Mouse (Mus musculus) heart, postnatal 0 days (tissue): Measurements from ENCODE around the gene Il4. TPM values are rescaled to one million over a fixed set of nuclear protein-coding genes. Genes with fewer than 3 reads are reported as not detected.

Experiments
- ATAC-seq: fragments of 200-750 bp; cut with Nextera tagmentation; 2 replicates; pipeline ENCODE4 v1.8.0; 2017; ENCODE audit warnings: low read depth, moderate number of reproducible peaks, moderate library complexity; ENCODE audit not compliant: insufficient read depth
- DNase-seq: peaks from one replicate; pipeline ENCODE4 v3.0.0-alpha.2; 2016; ENCODE audit warnings: low spot score
- H3K27ac ChIP-seq: fragments of 300-500 bp; sonication (generic); 2 replicates; pipeline ENCODE4 v1.5.1; 2014; ENCODE audit warnings: low read depth, mild to moderate bottlenecking
- H3K27me3 ChIP-seq: fragments of 300-500 bp; sonication (generic); 2 replicates; pipeline ENCODE4 v1.6.1; 2014; ENCODE audit warnings: low read length, mixed read lengths; ENCODE audit not compliant: control insufficient read depth, insufficient read depth
- H3K36me3 ChIP-seq: fragments of 300-500 bp; sonication (generic); replicated peaks from 2 replicates; pipeline ENCODE4 v1.6.1; 2014; ENCODE audit warnings: low read length, mixed read lengths; ENCODE audit not compliant: control insufficient read depth, insufficient read depth
- H3K4me1 ChIP-seq: fragments of 300-500 bp; sonication (generic); 2 replicates; pipeline ENCODE4 v1.6.1; 2014; ENCODE audit warnings: antibody characterized with exemption; ENCODE audit not compliant: control insufficient read depth, insufficient read depth
- H3K4me2 ChIP-seq: fragments of 300-500 bp; sonication (generic); 2 replicates; pipeline ENCODE4 v1.6.1; 2014; ENCODE audit warnings: low read depth, mild to moderate bottlenecking, low read length, moderate library complexity
- H3K4me3 ChIP-seq: fragments of 300-500 bp; sonication (generic); 2 replicates; pipeline ENCODE4 v1.5.1; 2014; ENCODE audit warnings: low read depth, low read length
- H3K9ac ChIP-seq: fragments of 300-500 bp; sonication (generic); replicated peaks from 2 replicates; pipeline ENCODE4 v1.6.1; 2014; ENCODE audit warnings: low read depth, low read length, mixed read lengths
- H3K9me3 ChIP-seq: fragments of 300-500 bp; sonication (generic); replicated peaks from 2 replicates; pipeline ENCODE4 v1.6.1; 2016; ENCODE audit warnings: low read length; ENCODE audit not compliant: control insufficient read depth
- CTCF ChIP-seq: IDR thresholded peaks from 2 replicates; pipeline ENCODE4 v1.5.1; 2016; ENCODE audit warnings: antibody characterized with exemption, control low read depth, low read depth
- EP300 ChIP-seq: IDR thresholded peaks from 2 replicates; pipeline ENCODE4 v1.6.1; 2016; ENCODE audit warnings: antibody characterized with exemption, low read depth
- WGBS: fragments of 180-500 bp; shearing (Covaris S2); extraction: QIAGEN DNeasy Blood & Tissue Kit; methylation state at CpG from one replicate; pipeline ENCODE4 v1.1.7; 2014; 5-methylcytosine and 5-hydroxymethylcytosine counted together
- polyA plus RNA-seq: library from polyadenylated mRNA; unstranded; fragments of >200 nt; fragmentation: Nextera tagmentation; extraction: Ambion mirVana; gene quantifications from 2 replicates; pipeline ENCODE4 v1.2.1, GENCODE M21; 2015
- total RNA-seq: library from RNA; depleted of rRNA; stranded (reverse); fragments of >200 nt; gene quantifications from 2 replicates; pipeline ENCODE4 v1.2.3, GENCODE M21; 2014; ENCODE audit warnings: low replicate concordance; rRNA removed

Il4 gene
- total RNA-seq (not detected in 2 replicates), polyA plus RNA-seq (0.30 TPM in 1 of 2 replicates, not detected in the other)

- TF ChIP-seq EP300, result no peak
- no peak for TF ChIP-seq CTCF
- H3K4me1 ChIP-seq, result no peaks in the 10 kb centered on the region
- no peaks in the 10 kb centered on the region for H3K9me3 ChIP-seq
- H3K4me3 ChIP-seq, result no peak within 1 kb of the TSS
- H3K4me2 ChIP-seq, result no peak within 1 kb of the TSS
- no peak within 1 kb of the TSS for H3K9ac ChIP-seq
- H3K27ac ChIP-seq, result no peak within 1 kb of the TSS
- 53% methylated on average over 7 of the region's 7 CpGs for WGBS
- H3K36me3 ChIP-seq, result no peaks in the 10 kb centered on the region
- H3K27me3 ChIP-seq, result no peaks in the 10 kb centered on the region
- DNase-seq (no peak), ATAC-seq (no peak)
Measured at GRCm38 (mm10) chr11:53618619-53619198, at the start of gene Il4. TSS of gene Il4 (minus strand) at chr11:53618669.

DNA sequence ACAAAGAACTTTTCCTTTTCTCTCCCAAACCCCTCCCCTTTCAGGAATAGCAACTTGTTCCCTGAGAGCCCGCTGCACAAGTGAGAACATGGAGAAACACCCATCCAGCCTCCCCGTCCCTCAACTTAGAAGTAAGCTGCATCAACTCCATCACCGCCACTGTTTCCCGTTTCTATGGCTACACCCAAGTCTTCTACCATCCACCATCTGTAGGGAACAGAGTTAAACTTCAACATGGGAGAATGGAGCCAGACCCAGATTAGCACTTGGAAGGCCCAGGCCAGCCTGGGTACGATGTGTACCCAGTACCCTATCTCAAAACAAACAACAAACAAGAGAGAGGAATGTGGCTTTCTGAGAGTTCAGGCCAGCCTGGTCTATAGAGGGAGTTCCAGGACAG, 45.6 kb upstream of the Il4 start:
- Histone ChIP-seq H3K4me2 (no peak overlapping the region), H3K27ac (no peak overlapping the region), H3K9ac (no peak overlapping the region), H3K4me1 (0 out of 2 replicates have a peak, but pooled peaks cover 8% of the 10 kb centered on the region), H3K9me3 (no peaks in the 10 kb centered on the region), H3K36me3 (peaks cover 44% of the 10 kb centered on the region), H3K4me3 (no peak overlapping the region), H3K27me3 (no peaks in the 10 kb centered on the region)
- no peak for DNase-seq
- no peak for TF ChIP-seq EP300
- no peak for TF ChIP-seq CTCF
- ATAC-seq, result no peak
- WGBS, result 80% methylated on average over 5 of the region's 5 CpGs

GRCm38 (mm10) chr11:53662794-53663674, 44.6 kb upstream of the Il4 start:
- ATAC-seq, result no peak
- no peak overlapping the region for H3K9ac ChIP-seq
- 0 out of 2 replicates have a peak, but pooled peaks cover 8% of the 10 kb centered on the region for H3K4me1 ChIP-seq
- WGBS, result 33% methylated on average over 14 of the region's 14 CpGs
- H3K4me3 ChIP-seq, result no peak overlapping the region
- no peaks in the 10 kb centered on the region for H3K9me3 ChIP-seq
- H3K27me3 ChIP-seq, result no peaks in the 10 kb centered on the region
- no peak overlapping the region for H3K4me2 ChIP-seq
- H3K27ac ChIP-seq, result no peak overlapping the region
- TF ChIP-seq CTCF, result no peak
- no peak for TF ChIP-seq EP300
- DNase-seq, result no peak
- peaks cover 36% of the 10 kb centered on the region for H3K36me3 ChIP-seq

DNA sequence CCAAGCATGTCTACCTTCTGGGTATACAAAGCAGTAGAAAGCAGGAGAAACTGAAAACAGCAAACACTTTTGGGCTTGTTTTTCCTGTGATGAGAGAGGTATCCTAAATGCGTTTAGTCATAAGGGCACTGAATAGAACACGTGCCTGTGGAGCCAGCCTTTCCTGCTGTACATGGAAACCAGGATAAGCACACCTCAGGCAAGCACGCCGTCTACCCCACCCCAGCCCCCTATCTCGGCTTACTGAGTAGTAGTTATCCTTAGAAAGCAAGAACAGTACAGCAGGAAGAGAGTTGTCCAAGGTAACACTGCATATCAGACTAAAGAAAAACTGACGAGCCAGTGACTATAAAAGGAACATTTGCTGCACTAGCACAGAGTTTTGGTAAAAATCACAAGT, 39.4 kb upstream of the Il4 start:
- H3K4me2 ChIP-seq, result no peak overlapping the region
- no peak for TF ChIP-seq EP300
- no peak for TF ChIP-seq CTCF
- peaks cover 21% of the 10 kb centered on the region for H3K4me1 ChIP-seq
- ATAC-seq, result no peak
- no peak for DNase-seq
- no peak overlapping the region for H3K27ac ChIP-seq
- H3K27me3 ChIP-seq, result no peaks in the 10 kb centered on the region
- no peak overlapping the region for H3K9ac ChIP-seq
- WGBS, result 47% methylated on average over 6 of the region's 6 CpGs
- peaks cover 17% of the 10 kb centered on the region for H3K36me3 ChIP-seq
- no peak overlapping the region for H3K4me3 ChIP-seq
- no peaks in the 10 kb centered on the region for H3K9me3 ChIP-seq

GRCm38 (mm10) chr11:53657381-53657780, 38.9 kb upstream of the Il4 start:
- H3K27ac ChIP-seq, result no peak overlapping the region
- no peak for DNase-seq
- TF ChIP-seq EP300 (no peak), CTCF (no peak)
- no peak overlapping the region for H3K4me2 ChIP-seq
- no peak overlapping the region for H3K4me3 ChIP-seq
- no peak overlapping the region for H3K9ac ChIP-seq
- H3K36me3 ChIP-seq, result peaks cover 17% of the 10 kb centered on the region
- no peak for ATAC-seq
- 75% methylated on average over 8 of the region's 8 CpGs for WGBS
- H3K9me3 ChIP-seq, result no peaks in the 10 kb centered on the region
- no peaks in the 10 kb centered on the region for H3K27me3 ChIP-seq
- H3K4me1 ChIP-seq, result peaks cover 21% of the 10 kb centered on the region
